Mouse (Mus musculus) testis, adult 2 months (tissue): Measurements from ENCODE around the gene Fbn1. TPM values are rescaled to one million over a fixed set of nuclear protein-coding genes. Genes with fewer than 3 reads are reported as not detected.

Experiments used
- H3K27ac ChIP-seq: fragments of 200-500 bp; 2 replicates; pipeline ENCODE4 v1.5.1; 2012; ENCODE audit warnings: low read depth, low read length; ENCODE audit not compliant: control insufficient read depth, insufficient read depth
- H3K27me3 ChIP-seq: fragments of 200-500 bp; 2 replicates; pipeline ENCODE4 v1.6.1; 2012; ENCODE audit warnings: mild to moderate bottlenecking, low read length, moderate library complexity; ENCODE audit not compliant: control insufficient read depth, insufficient read depth
- H3K36me3 ChIP-seq: fragments of 200-500 bp; 2 replicates; pipeline ENCODE4 v1.6.1; 2012; ENCODE audit warnings: mild to moderate bottlenecking, low read length; ENCODE audit not compliant: control insufficient read depth, insufficient read depth
- H3K4me1 ChIP-seq: fragments of 200-500 bp; 2 replicates; pipeline ENCODE4 v1.6.1; 2012; ENCODE audit warnings: low read length; ENCODE audit not compliant: control insufficient read depth, insufficient read depth
- H3K4me3 ChIP-seq: fragments of 200-500 bp; 2 replicates; pipeline ENCODE4 v1.5.1; 2012; ENCODE audit warnings: low read depth, mild to moderate bottlenecking, low read length, moderate library complexity, mixed read lengths; ENCODE audit not compliant: control insufficient read depth
- CTCF ChIP-seq: fragments of 200-500 bp; IDR thresholded peaks from 2 replicates; pipeline ENCODE4 v1.5.1; 2012; ENCODE audit warnings: low read depth, mild to moderate bottlenecking, inconsistent platforms, low read length, moderate library complexity; ENCODE audit not compliant: control insufficient read depth, insufficient read depth, insufficient replicate concordance
- POLR2A ChIP-seq: fragments of 200-500 bp; IDR thresholded peaks from 2 replicates; pipeline ENCODE4 v1.6.1; 2012; ENCODE audit warnings: low read depth, mild to moderate bottlenecking, inconsistent platforms, low read length, moderate library complexity; ENCODE audit not compliant: control insufficient read depth
- polyA plus RNA-seq: library from polyadenylated mRNA; depleted of rRNA; stranded (reverse); fragments of >200 nt; gene quantifications from 2 replicates; pipeline ENCODE4 v1.2.3, GENCODE M21; 2012

The Fbn1 gene
- polyA plus RNA-seq, 1 experiment, result 1.1 TPM

DNA sequence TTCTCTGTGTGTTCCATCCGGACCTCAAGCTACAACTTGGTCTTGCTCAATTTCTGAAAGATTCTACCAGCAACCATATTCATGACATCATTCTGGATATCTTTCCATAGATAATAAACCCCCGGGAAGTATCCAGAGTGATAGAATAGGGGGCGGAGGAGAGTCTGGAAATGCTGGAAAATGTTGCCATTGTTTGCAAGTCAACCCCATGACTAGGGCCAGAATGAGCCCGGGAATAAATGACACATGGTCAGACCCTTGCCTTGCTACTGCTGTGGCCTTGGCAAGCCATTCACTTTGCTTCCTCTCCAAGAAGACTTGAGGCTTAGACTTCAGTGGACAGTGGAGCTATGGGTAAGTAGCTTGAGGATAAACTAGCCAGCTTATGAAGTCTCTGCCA, 4.1 kb upstream of the Fbn1 start:
- TF ChIP-seq POLR2A (no peak), CTCF (no peak)
- no peaks in the 10 kb centered on the region for H3K27me3 ChIP-seq
- no peak overlapping the region for H3K4me3 ChIP-seq
- H3K4me1 ChIP-seq, result peaks cover 3% of the 10 kb centered on the region; the same call in 1 of the 2 replicates
- H3K27ac ChIP-seq, result no peak overlapping the region
- H3K36me3 ChIP-seq, result no peaks in the 10 kb centered on the region

DNA sequence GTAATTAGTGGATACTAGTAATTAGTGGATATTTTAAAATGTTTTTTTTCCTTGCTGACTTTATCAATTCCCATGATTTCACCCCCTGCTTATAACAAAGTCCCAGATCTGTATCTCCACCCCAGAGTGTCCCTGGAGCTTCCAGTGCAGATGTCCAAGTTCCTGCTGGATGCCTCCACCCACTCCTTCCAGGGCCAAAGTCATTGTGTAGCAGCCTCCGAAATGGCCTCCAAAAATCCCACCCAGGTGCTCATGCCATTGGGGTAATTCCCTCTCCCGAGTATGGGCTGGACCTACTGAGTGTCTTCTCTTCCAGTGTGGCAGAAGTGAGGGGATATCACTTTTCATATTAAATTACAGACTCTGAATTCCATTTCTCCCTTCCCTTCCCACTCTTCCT, 3.0 kb upstream of the Fbn1 start:
- Histone ChIP-seq H3K27ac (no peak overlapping the region), H3K4me3 (no peak overlapping the region), H3K27me3 (no peaks in the 10 kb centered on the region), H3K4me1 (peaks cover 6% of the 10 kb centered on the region; the same call in 1 of the 2 replicates), H3K36me3 (no peaks in the 10 kb centered on the region)
- no peak for TF ChIP-seq POLR2A
- no peak for TF ChIP-seq CTCF

DNA sequence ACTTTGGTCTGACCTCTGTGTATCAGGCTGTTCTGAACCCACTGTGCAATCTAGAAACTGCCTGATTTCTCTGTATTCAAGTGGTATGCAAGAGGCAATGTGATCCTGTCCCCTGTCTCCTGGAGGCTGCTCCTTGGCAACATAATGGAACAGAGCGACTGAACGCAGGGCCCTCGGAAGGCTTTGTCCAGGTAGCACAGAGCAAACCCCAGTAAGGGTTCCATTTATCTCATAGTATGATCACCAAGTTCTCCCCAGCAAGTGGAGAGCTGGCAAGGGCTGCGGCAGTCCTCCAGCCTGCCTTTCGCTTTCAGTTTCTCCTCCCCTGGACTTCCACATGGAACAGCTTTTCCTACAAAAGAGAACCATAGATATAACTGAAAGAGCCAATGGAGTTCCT, 588 bp upstream of the Fbn1 start:
- Histone ChIP-seq H3K4me3 (no peak overlapping the region), H3K27ac (no peak overlapping the region), H3K27me3 (no peaks in the 10 kb centered on the region), H3K36me3 (no peaks in the 10 kb centered on the region), H3K4me1 (peaks cover 11% of the 10 kb centered on the region)
- TF ChIP-seq CTCF, result no peak
- no peak for TF ChIP-seq POLR2A

DNA sequence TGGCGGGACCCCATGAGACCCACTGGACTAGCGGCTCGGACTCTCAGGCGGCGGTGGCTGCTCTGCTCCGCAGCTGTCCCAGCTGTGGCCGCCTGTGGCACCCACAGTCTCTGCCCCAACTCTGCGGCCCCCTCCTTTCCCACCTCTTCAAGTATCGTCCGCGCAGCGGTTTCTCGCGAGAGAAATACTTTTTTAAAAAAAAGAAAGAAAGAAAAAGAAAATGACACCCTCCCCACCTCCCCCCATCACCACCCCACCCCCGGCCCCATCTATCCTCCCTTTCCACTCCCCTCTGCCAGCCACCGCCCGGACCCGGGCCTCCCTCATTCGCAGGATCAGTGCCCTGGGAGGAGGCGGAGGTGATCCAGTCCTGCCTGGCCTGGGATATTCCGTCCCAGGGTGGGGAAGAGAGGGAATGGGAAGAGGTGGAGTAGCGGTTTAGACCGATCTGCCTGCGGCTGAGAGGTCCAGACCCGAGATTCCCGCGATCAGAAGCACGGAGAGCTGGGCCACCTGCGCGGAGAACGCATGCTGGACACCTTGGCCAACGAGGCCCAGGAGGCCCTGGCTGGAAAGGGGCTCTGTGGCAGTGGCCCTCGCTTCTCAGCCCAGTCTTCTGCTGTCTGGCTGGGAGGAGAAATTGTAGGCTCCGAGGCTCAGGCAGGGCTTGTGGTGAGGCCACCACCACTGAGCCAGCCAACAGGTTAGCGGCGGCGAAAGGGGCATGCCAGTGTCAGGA, 1.3 kb downstream of the Fbn1 start:
- Histone ChIP-seq H3K36me3 (no peaks in the 10 kb centered on the region), H3K27ac (no peak overlapping the region), H3K4me1 (peaks cover 11% of the 10 kb centered on the region), H3K4me3 (peak overlapping the region; percentile 70), H3K27me3 (no peaks in the 10 kb centered on the region)
- TF ChIP-seq CTCF (no peak), POLR2A (no peak)

DNA sequence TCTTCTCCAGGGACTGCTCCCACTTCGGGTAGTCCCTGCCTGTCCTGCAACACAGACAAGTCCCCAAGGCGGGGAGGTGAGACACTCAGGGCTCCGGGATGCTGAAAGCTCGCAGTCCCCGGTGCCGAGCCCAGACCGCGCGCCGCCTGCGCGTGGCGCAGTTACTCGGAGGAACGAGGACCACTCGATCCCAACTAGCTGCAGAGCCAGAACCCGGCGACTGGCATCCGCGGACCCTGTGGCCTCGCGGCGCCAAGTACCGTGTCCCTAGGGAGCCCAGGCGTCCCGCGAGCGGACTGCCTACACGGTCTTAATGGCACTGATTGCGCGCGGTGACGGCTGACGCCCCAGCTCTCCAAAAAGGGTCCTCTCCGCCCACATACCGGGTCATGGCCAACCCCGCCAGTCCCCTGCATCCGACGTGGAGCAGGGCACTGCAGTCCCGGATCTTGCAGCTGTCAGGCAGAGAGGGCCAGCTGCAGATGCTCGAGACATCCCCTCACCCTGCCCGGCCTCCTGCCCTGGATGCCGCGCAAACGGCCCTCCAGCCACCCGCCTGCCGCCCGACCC, 2.0 kb downstream of the Fbn1 start:
- Histone ChIP-seq H3K27me3 (no peaks in the 10 kb centered on the region), H3K27ac (no peak overlapping the region), H3K36me3 (no peaks in the 10 kb centered on the region), H3K4me3 (peak overlapping the region; percentile 70), H3K4me1 (peaks cover 11% of the 10 kb centered on the region)
- TF ChIP-seq CTCF, result no peak
- no peak for TF ChIP-seq POLR2A

DNA sequence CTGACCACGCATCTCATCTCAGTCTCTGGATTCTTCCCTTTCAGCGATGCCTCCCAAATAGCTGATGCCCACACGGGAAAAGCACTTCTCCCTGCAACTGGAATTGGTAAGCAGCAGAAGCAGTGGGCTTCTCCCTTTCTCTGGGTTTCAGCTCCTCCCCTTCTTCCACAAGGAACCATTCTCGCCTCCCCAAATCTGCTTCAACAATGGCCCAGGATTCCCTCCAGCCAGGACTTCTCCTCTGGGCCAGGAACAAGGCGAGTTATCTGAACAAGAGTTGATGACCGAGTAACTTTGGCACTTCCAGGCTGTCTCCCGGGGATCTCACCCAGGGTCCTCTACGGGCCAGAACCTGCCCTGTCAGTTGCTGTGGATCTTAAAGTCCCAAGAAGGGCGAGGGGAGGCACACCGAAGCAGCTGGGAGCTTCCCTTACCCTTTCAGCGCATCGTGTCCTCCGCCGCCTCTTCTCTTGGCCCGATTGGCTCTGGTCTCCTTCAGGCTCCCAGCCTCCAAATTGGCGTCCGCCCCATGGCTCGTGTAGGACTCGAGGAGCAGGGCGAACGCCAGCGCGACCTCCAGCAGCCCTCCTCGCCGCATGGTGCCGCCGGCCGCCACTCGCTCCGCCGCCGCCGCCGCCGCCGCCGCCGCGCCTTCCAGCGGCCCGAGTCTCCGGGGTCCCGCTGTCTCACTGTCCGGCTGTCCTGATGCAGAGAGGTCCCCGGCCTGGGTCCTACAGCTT, 2.6 kb downstream of the Fbn1 start, which contains the start of gene Gm9913:
TSS of gene Gm9913 (plus strand) at position 84 of the 740 bp plus-strand sequence.
- Histone ChIP-seq H3K36me3 (no peaks in the 10 kb centered on the region), H3K4me3 (peak within 1 kb of the TSS; percentile 70), H3K27ac (no peak within 1 kb of the TSS), H3K27me3 (no peaks in the 10 kb centered on the region), H3K4me1 (peaks cover 11% of the 10 kb centered on the region)
- TF ChIP-seq CTCF (no peak), POLR2A (no peak)

DNA sequence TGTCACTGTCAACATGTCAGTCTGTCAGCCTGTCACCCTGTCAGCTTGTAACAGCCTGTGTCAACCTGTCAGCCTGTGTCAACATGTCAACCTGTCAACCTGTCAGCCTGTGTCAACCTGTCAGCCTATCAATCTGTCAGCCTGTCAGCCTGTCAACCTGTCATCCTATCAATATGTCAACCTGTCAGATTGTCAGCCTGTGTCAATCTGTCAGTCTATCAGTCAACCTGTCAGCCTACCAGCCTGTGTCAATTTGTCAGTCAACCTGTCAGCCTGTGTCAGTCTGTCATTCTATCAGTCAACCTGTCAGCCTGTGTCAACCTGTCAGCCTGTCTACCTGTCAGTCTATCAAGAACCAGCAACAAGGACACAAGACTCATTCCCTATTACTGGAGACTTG, 6.3 kb downstream of the Fbn1 start:
- H3K4me1 ChIP-seq, result peaks cover 9% of the 10 kb centered on the region

More for the DNA sequence above, 6.3 kb downstream of the Fbn1 start:
- no peaks in the 10 kb centered on the region for H3K27me3 ChIP-seq
- no peak overlapping the region for H3K27ac ChIP-seq
- no peaks in the 10 kb centered on the region for H3K36me3 ChIP-seq
- TF ChIP-seq POLR2A (no peak), CTCF (no peak)
- H3K4me3 ChIP-seq, result no peak overlapping the region
